Mouse (Mus musculus): ENCODE results near the gene Agbl2.
A peak's percentile ranks its signal among the peaks of the same experiment; 100 is the strongest.

Agbl2 gene

DNA sequence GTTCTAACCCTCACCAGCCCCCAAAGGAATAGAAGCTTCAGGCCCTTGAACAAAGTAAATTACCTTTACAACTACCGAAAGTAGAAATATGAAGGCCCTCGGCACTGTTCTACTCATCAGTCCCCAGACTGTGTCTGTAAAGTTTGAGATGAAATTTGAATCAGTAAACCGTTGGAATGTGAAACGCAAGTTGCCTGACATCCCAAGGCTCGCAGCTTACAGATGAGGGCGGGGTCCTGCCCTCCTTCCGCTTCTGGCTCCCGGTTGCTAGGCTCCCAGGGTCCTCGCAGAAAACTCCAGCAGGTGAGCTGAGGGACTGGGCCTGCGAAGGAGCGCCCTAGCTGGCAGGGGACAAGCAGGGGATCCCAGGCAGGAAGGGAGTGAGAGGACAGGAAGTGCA, at the start of gene Agbl2:
TSS of gene Agbl2 (plus strand) at position 270 of the 400 bp plus-strand sequence.
- DNase-seq: peak; percentile 3 to 19

DNA sequence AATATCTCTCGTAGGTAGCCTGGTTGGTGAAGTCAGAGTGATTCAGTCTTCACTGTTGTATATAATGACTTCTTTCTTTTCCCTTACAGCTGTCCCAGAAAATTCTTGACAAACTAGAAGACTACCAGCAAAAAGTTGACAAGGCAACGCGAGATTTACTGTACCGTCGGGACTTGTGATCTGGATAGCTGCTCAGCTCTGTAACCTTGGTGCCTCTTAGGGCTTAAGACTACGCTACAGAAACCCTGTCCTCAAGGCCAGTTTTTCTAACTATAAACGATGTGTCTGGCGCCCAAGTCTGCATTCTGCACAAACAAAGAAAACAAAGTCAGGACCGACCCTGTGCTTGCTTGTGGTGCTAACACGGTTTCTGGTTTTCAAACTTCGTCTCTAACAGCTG, 47.2 kb upstream of the Agbl2 start:
- no peak for DNase-seq

DNA sequence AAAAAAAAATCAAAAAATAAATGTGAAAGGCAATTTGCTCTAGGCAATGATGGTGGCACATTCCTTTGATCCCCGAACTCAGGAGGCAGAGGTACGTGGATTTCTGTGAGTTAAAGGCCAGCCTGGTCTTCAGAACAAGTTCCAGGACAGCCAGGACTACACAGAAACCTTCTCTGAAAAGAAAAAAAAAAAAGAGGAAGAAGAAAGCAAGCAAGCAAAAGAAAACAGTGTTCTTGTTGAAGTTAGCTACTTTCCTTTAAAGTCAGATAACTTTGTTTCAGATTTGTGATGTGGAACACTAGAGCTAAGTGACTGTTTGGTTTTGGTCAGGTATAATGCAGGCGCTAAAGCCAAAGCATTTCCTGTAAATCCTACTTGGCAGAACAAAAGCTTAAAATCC, 43.7 kb upstream of the Agbl2 start:
- DNase-seq: no peak

DNA sequence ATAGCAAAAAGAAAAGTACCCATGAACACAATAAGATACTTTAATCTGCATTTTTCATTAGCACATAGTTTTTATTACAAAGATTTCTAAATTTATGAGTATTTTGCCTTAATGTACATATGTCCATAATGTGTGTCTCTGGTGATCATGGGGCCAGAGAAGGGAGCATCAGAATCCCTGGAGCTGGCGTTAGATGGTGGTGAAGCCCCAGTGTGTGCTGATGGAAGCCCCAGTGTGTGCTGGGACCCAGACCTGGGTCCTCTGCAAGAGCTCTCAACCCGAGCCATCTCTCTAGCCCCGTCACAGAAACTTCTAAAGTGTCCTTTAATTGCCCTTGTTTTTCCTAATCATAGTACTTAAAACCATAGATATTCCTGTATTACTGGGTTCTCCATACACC, 43.2 kb upstream of the Agbl2 start:
- DNase-seq: no peak

DNA sequence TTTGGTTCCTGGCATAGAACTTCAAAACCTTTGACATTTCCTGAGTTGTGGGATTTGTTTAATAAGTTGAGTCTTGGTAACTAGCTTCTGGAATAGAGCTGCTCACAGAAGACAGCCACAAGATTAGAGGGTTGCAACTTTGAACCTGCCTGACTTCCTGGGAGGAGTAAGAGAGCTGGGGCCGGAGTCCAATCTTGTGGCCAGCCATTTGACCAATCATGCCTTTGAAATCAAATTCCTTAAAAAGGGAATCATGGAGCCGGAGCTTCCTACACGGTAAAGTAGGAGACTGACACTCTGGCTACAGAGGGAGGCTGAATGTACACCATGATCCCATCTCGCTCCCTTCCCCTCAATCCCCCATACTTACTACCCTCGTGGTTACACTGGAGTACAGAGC, 42.6 kb upstream of the Agbl2 start:
- no peak for DNase-seq

DNA sequence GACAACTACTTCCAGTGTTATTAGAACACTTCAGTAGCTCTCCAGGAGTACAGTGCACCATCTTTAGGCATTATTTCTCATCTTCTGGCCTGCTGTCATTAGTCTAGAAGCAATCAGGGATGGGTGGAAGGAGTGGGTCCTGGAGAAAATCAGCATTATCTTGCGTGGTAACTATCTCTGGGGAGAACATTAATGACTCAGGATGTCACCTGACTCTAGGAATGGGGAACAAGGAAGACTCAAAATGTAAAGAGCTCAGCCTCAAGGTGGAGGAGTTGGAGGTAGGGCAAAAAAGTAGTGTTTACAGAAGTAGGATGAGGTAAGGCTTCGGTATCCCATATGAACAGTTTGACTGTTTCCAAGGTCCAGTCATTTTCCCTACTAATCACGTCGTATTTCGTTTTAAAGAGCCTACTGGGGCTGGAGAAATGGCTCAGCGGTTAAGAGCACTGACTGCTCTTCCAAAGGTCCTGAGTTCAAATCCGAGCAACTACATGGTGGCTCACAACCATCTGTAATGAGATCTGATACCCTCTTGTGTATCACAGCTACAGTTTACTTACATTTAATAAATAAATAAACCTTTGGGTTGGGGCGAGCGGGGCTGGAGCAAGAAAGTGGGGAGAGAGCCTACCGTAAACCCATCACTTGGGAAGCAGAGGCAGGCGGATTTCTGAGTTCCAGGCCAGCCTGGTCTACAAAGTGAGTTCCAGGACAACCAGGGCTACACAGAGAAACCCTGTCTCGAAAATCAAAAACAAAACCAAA, 38.1 kb upstream of the Agbl2 start:
- peak; percentile 11 to 14 for DNase-seq

DNA sequence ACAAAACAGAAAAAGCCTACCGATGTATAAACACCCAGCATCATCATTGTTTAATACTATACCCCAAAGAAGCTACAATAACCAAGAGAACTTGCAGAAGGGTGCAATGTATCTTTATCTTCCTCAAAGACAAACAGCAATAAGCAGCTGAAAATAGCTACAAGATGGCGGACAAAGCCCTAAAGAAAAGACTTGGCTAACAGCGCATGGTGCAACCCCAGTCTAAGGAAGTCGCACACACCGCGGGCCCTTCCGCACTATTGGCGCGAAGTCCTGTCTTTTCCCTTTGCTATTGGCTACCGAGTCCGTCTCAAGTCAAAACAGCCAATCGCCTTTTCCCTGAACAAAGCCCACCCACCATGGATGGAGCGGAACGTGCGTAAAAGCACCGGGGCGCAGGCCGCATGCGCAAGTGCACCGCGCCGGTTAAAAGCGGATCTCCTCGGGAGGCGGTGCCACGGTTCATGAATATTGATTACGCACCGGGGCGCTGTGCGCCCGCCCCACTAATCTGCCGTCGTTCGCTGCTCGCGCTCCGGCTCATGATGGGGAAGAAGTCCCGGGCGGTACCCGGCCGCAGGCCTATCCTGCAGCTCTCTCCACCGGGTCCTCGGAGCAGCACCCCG, 37.4 kb upstream of the Agbl2 start, which contains the start of gene Fnbp4:
TSS of gene Fnbp4 (plus strand) at position 318 of the 626 bp plus-strand sequence.
- DNase-seq: peak; percentile 96 to 98

DNA sequence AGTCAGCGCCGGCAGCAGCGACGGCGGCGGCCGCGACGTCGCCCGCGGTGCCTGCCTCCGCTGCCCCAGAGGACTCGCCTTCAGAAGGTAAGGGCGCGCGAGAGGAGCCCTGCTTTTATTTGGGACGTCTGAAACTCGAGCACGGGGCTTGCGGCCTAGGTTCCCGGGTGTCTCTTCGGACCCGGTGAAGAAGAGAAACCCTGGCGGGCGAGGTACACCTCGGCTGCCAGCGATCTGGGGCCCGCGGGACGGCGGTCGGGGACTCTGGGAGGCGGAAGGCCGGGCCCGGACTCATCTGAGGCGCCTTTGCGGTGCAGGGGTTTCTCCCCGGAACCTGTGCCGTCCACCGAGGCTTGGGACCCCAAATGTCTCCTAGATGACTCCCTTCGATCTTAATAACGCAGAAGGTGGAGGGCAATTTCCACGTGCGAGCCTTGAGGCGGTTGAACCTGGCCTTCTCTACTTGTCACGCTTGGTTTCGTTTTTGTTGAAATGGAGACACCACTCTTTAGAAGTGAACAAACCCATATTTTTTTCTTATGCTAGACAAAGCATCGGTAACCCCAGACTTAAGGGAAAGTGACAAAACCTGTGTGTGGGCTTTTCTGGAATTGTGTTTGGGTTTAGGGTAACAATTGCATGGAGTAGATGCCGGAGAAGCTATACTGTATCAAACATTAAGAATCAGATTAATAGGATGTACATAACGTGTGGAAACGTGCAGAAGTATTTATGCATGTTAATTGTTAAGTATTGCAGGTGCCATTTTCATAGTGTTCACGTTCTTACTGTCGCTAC, 36.6 kb upstream of the Agbl2 start:
- DNase-seq: no peak

DNA sequence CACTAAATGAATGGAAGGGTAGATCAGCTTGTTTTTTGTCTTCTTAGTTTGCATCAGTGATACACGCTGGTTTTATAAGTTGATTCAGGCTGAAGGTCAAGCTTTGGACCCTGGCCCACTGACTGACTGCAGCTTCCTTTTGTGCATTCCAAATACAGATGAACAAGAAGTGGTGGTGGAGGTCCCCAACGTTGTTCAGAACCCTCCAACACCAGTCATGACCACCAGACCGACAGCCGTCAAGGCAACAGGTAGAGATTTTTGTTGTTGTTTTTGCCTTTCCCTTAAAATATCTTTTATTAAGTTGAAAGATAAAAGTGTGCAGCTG, 36.0 kb upstream of the Agbl2 start:
- no peak for DNase-seq

DNA sequence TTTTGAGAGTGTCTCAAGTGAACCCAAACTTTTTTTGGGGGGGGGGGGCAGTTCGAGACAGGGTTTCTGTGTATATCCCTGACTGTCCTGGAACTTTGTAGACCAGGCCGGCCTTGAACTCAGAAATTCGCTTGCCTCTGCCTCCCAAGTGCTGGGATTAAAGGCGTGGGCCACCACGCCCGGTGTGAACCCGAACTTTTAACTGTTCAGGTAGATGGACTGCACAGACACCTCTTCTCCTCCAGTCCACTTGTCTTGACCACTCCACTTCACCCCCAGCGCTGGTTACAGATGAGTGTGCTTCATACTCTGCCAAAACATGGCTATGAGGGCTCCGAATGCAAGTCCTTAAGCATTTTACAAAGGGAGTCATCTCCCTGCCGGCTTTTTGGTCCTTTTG, 35.4 kb upstream of the Agbl2 start:
- DNase-seq: peak in 1 of 2 experiments; percentile 7

DNA sequence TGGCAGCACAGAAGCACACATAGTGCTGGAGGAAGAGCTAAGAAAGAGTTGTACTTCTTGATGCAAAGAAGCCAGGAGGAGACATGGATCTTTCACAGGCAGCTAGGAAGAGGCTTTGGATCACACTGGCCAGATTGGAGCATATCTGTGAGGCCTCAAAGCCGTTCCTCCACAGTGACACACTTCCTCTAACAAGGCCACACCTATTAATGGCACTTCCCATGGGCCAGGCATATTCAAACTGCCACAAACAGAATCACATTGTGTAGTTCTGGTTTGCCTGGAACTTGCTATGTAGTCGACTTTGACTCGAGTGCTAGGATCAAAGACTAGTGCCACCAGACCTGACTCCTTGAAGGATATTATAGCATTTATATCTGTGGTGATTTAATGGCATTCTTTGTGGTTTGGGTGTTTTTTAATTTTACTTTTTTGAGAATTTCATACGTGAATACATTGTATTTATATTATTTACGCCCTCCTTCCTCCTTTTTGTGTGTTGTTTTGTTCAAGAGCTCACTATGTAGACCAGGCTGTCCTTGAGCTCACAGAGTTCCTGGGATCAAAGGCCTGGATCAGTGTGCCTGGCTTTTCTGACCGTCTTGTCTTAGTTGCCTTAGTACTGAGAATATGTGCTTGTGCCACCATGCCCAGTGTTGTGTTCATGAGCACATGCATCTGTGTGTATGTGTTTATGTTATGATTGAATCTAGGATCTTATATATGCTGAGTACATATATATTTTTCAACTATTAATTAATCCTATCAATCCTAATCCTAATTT, 32.7 kb upstream of the Agbl2 start:
- no peak for DNase-seq

DNA sequence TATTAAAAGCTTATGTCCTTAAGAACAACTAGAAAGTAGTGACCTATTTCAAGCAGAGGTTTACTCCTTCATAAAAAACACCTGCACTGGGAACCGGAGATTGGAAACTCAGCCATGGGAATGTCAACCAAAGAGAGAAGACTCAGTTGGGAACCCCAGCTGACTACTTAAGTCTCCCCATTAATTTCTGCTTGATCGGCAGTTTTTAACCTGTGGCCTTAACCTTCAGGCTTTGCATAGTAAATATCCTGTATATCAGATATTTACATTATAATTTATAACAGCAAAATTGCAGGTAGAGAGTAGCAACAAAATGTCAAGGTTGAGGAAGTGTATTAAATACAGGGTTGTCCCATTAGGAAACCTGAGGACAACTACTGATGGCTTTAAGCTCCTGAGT, 29.0 kb upstream of the Agbl2 start:
- DNase-seq: no peak

DNA sequence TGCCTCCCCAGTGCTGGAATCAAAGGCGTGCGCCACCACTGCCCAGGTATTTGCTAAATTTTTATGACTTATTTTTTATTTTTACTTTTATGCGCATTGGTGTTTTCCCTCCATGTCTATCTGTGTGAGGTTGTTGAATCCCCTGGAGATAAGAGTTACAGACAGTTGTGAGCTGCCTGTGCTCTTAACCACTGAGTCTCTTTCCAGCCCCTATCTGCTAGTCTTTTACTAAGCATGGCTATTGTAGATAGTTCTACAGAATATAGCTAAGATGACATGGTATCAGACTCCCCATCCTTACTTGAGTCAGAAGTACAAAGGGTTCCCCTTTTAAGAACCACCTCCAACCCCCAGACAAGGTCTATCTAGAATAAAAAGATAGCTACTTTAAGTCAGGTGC, 28.3 kb upstream of the Agbl2 start:
- DNase-seq: no peak

DNA sequence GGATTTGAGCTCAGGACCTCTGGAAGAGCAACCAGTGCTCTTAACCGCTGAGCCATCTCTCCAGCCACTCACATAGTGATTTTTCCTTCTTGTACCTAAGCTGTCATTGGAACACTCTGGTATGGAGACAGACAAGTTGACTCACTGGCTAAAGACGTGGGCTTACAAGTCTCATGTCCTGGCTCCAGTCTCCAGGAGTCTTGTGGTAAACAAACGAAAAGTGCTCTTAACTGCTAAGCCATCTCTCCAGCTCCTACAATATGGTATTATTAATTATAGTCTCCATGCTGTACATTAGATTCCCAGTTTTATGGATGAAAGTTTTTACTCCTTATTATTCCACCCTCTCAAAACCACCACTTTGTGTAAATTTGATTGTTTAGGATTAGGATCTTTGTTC, 17.4 kb upstream of the Agbl2 start:
- DNase-seq: no peak

DNA sequence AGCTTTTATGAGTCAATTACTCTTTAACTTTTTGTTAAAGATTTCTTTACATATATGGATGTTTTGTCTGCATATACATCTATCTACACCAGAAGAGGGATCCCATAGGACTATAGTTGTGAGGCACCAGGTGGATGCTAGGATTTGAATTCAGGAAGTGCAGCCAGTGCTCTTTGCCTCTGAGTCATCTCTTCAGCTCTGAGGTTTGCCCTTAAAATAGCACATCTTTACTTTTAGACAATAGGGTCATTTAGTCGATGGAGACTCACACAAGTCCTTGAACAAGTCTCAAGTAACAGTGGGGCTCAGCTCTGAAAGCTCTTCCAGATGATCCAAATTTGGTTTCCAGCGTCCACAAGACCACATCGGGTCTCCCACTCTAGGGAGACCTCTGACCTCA, 1.2 kb upstream of the Agbl2 start:
- no peak for DNase-seq

DNA sequence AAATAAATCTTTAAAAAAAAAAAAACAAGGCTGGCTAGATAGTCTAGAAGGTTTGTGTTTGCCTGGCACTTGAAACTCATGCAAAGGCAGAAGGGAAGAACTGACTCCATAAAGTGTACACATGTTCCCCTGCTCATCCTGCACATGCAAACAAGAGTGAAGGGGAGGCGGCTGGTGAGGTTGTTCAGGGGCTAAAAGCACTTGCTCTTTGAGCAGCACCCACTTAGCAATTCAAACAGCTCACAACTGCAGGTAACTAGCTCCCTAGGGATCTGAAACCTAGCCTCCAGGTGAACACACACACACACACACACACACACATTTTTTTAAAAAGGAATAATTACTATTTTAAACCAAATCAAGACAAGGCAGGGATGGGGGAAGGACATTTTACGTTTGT, 589 bp upstream of the Agbl2 start:
- no peak for DNase-seq

DNA sequence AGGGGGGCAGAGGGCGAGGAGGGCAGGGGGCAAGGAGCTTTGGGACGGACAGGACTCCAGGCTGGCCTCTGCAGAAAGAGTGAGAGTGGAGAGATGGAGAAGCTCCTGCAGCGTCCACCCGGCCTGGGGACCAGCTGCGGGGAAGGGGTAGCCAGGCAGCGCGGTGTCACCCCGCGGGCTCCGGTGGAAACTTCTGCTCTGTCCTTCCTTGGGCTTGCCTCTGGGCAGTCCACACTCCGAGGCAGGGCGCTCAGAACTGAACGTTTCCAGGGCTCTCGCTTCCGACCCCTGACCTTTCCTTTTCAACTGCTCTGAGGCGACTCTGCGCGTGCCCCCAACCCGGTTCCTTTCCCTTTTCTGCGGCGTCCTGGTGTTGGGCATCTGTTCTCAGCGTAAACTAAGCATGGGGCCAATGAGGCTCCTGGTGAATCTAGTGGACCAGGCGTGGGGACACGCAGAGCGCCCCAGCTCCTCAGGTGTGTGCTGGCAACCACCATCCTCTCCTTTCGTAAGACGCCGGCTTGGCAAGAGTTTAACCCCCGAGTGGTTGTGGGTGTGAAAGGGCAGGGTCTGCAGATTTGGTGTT, 467 bp downstream of the Agbl2 start:
- DNase-seq: peak in 1 of 2 experiments; percentile 8

DNA sequence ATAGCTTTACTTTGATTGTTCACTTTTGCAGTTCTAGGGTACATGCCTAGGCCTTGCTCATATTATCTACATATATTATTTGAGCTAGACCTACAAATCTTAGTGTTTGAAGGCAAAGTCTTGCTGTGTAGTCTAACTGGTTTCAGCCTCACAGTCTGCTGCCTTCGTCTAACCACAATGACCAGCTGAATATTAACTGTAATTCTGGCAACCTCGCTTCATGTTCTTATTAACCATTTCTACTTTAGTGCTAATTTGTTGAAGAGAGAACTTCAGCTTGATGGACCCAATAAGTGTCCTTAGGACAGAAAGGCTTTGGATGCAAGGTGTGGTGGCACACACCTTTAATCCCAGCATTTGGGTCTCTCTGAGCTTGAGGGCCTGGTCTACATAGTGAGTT, 5.6 kb downstream of the Agbl2 start:
- no peak for DNase-seq

DNA sequence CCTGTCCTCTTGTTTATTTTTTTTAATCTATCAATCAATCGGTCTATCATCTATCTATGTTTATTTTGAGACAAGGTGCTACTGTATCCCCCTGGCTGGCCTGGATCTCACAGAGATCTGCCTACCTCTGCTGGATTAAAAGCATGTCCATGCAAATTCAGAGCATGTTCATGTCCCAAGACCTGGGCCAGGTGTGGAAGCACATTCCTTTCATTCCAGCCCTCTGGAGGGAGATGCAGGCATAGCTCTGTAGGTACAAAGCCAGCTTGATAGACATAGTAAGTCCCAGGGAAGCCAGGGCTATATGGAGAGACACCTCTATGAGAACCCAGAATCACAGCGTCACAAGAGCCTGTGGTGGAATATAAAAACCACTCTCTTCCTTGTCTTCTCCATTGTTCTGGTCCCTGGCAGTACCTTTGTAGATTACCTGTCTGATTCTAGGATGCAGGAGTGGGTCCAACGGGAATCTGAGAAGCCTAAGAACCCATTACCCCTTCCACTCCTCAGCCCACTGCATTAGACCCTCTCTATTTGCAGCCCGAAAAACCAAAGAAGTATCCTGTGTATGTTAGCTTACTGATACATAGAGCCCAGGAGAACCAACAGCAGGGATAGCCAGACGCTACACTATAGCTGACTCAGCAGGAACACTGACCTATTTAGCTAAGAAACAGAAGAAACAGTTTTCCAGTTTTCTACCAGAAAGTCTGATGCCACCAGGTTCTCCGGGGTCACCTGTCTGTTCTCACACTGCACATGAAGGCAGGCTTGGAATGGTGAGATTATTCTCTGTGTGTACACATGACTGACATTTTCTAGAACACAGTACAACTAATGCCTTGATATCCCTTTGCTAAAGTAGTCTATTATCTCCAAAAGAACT, 26.0 kb downstream of the Agbl2 start:
- DNase-seq: no peak

DNA sequence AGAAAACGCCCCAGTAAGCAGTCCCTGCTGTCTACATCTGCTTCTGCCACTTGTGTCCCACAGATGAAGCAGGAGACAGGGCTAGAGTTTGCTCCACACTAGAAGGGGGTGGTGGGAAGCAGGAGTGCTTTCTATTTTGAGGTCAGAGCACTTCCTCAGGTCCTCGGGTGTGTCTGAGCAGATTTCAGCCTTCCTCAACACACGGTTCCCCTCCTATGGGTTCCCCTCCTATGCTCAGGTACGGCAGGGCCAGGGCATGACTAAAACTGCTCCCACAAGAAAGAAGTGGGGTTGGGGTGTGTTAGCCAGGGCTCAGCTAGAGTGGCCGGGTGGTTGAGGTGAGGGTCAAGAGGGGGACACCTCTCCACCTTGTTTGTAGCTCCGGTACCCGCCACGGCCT, 28.2 kb downstream of the Agbl2 start:
- DNase-seq: no peak

DNA sequence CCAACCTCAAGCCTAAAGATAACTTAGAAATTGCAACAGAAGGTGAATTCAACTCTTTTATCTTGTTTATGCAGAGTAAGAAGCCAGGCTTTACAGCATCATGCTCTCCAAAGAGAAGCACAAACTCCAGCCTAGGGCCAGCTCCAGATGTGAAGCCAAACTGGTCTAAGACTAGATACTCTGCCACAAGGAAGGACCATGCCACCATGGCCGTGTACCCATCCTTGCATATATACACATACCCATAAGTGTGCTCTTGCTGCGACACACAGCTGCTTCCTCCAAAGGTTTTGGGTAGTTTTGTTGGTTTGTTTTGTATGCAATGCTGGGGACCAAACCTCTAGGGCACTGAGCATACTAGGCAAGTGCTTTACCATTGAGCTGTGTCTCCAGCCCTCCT, 32.7 kb downstream of the Agbl2 start:
- no peak for DNase-seq

DNA sequence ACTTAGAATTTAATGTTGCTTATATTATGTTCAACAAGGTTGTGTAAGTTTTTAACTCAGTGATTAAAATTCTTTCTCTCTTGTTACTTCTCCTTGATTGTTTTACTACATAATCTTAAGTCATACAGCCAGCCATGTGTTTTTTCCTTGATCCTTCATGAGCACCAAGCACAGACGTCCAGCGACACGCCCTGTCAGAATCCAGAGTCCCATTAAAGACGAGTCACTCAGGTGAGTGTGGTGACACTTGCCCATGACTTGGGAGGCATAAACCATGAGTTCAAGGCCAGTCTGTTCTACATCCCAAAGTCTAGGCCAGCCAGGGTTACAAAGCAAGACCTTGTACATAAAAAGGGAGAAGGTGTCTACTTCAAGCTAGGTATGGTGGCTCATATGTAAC, 33.6 kb downstream of the Agbl2 start:
- DNase-seq: no peak

All from thymus, postnatal 36 days (tissue).